Mouse (Mus musculus): ENCODE measurements at regions not wholly inside any gene's neighbourhood (a gene's known extent, or its start where the extent isn't known, plus 50 kb on each side); places are given as distances from the start of the nearest gene placed in this dataset.
"Not testable (repeated sequence)": the region's sequence is repeated elsewhere in the genome, so short reads cannot be mapped to it uniquely, and the experiment has no call there.

DNA sequence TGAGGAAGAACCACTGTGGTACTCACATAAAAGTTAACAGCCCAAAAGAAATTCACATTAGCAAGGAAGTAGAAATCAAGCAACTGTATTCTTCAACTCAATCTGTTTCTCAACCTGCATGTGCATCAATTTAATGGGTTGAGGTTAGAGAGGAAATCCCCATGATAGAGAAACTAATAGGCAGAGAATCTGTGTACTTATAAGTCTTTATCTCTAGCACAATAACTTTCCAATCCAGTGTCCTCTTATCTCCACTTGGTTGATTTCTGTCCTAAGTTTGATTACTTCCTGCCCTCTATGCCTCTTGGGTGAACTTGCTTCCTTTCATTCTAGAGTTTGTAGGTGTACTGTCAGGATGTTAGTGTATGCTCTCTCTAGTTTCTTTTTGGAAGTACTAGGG lies 925.6 kb upstream of the Zfp386 start:
- DNase-seq: no peak

DNA sequence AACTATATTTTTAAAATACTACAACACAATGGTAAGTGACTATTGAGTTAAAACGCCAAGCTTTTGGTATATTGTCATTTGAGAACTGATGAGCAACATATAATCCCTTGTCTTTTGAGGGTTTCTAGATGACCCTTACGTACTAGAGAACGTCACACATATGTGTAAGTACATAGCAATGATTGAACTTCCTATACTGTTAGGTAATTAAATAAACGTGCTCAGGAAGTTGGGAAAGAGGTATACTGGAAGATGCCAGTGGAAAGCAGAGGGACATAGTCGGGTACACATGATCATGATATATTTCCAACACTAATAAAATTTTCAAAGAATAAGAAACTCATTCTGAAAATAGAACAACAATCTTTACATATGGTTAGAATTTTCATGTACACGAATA lies 914.6 kb upstream of the Zfp386 start:
- DNase-seq: not testable (repeated sequence)

DNA sequence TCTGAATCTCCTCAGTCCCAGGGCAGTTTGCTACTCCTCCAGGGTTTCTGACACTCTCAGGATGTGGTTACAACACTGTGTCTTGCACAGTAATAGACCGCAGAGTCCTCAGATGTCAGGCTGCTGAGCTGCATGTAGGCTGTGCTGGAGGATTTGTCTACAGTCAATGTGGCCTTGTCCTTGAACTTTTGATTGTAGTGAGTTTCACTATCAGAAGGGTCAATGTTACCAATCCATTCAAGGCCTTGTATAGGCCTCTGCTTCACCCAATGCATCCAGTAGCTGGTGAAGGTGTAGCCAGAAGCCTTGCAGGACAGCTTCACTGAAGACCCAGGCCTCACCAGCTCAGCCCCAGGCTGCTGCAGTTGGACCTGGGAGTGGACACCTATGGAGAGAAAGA lies 902.1 kb upstream of the Zfp386 start:
- DNase-seq: not testable (repeated sequence)

DNA sequence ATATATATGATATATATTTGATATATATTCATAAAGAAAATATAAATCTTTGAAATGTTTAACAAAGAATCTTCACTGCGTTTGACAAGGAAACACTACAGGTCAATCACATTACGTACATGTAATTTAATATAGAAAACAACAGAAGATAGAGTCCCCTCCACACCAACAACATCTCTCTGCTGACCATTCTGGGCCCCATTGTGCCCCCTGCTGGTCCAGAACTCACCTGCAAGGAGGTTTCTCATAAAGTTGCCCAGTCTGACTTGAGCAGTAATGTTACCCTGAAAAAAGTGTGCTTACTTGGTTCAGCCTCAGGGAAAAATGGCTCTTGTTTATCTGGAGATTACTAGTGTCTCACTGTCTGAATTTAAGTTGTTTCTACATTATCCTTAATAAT lies 901.1 kb upstream of the Zfp386 start:
- not testable (repeated sequence) for DNase-seq

DNA sequence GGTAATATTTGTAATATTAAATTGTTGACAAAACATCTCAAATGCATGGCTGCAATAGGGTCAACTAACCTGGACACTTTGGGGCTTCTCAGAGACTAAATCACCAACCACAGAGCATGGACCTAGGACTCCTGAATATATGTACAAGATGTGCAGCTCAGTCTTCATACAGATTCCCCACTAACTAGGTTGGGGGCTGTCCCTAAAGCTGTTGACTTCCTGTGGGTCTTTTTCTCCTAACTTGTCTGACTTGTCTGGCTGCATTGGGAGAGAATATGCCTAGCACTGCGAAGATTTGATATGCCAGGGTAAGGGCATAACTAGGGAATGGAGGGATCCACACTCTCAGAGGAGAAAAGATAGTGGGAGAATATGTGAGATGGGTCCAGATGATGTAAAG lies 895.6 kb upstream of the Zfp386 start:
- not testable (repeated sequence) for DNase-seq

DNA sequence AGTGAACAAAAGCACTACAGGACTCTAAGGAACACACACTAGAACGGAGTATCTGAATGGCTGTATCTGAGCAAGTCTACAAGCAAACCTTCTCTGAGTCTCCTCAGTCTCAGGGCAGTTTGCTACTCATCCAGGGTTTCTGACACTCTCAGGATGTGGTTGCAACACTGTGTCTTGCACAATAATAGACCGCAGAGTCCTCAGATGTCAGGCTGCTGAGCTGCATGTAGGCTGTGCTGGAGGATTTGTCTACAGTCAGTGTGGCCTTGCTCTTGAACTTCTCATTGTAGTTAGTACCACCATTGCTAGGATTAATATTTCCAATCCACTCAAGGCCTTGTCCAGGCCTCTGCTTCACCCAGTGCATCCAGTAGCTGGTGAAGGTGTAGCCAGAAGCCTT lies 889.3 kb upstream of the Zfp386 start:
- DNase-seq: not testable (repeated sequence)

DNA sequence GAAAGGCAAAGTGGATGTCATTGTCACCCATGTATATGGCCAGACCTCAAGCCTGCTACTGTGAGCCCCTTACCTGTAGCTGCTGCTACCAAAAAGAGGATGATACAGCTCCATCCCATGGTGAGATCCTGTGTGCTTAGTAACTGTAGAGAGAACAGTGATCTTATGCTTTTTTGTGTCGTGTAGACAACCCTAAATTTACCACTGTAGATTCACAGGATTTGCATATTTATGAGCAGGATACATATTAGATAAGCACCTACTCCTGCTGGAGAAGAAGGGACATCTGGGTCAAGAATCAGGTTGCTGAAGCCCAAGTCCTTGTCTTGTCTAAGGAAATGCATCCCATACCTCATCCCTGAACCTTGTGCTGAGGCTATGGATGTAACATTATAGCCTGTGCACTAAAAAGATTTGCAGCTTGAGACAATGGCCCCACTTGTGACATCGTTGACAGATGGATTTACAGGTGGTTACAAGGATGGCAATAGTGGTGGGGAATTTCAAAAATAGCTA lies 888.7 kb upstream of the Zfp386 start:
- DNase-seq: not testable (repeated sequence)

DNA sequence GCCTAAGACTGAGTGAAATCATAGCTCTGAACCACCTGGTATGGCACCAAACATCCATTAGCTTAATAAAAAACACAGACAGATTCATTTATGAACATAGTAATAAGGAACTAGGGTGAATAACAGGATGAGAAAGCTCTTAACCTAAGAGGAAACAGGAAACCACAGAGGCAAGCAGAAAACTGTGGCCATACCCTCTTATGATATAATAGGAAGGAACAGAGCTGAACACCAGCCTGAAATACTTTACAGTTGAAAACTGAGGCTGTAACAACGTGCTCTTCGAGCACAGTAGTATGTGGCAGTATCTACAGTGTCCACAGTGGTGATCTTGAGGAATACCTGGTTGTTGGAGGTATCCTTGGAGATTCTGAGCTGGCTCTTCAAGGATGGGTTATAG lies 882.0 kb upstream of the Zfp386 start:
- not testable (repeated sequence) for DNase-seq

DNA sequence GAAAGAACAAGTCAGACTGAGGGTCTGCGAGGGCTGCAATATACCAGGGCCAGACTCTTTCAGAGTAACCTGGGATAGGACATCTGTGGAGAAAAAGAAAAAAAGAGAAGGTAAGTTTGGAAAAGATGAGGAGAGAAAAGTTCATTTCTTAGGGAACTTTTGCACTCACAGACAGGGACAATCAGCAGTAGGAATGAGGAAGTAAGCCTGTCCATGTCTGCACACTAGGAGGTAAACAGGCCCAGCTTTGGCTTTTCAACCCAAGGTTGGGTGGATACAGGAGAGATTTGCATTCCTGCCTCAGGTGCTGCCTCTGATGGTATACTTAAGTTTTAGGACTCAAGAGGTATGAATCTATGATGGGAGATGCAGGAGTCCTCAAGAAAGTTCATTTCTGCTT lies 881.5 kb upstream of the Zfp386 start:
- not testable (repeated sequence) for DNase-seq

DNA sequence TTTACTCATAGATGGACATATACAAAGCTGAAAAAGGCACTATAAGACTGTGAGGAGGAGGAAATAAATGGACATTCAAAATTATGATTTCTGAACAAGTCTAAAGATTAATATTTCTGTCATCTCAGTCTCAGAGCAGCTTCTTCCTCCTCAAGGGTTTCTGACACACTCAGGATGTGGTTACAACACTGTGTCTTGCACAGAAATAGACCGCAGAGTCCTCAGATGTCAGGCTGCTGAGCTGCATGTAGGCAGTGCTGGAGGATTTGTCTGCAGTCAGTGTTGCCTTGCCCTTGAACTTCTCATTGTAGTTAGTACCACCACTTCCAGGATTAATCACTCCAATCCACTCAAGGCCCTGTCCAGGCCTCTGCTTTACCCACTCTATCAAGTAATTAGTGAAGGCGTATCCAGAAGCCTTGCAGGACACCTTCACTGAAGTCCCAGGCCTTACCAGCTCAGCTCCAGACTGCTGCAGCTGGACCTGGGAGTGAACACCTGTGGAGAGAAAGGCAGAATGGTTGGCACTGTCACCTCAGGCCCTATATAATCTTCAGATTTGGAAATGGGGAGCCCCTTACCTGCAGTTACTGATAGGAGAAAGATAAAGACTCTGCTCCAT lies 853.9 kb upstream of the Zfp386 start:
- no peak for DNase-seq

DNA sequence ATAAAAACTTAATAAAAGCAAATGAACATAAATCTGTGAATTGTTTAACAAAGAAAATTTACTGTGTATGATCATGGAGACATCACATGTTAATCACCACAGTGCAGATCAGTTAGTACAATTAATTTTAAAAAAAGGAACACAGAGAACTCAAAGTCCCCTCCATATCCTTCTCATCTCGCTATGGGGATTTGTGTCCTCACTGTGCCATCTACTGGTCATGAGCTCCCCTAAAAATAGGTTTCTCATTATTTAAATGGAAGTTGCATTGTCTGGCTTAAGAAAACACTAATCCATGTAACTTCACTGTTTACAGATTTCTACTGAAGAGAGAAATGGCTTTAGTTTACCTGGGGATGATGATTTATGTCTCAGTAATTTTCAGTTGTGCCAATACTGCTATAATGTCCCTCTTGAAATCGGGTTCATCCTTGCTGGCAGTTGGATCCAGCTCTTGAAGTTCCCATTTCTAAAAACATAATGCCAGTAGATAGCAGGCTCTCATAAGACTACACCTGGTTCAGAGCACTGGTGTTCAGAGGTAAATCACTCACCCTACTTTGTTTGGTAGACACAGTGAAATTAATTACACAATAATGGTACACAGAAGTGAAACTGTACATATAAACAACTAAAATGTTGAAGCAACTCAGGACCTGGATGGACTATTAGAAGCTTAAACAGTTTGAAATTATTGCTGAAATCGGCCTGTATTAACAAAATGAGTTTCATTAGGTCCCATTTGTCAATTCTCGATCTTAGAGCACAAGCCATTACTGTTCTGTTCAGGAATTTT lies 850.0 kb upstream of the Zfp386 start:
- DNase-seq: no peak

DNA sequence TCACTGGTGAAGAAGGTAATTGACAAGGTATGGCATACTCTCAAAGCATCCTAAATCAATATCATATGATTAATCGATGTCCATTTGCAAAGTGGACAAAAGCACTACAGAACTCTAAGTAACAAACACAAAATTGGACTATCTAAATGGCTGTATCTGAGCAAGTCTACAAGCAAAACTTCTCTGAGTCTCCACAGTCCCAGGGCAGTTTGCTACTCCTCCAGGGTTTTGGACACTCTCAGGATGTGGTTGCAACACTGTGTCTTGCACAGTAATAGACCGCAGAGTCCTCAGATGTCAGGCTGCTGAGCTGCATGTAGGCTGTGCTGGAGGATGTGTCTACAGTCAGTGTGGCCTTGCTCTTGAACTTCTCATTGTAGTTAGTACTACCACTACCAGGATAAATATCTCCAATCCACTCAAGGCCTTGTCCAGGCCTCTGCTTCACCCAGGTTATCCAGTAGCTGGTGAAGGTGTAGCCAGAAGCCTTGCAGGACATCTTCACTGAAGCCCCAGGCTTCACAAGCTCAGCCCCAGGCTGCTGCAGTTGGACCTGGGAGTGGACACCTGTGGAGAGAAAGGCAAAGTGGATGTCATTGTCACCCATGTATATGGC lies 839.6 kb upstream of the Zfp386 start:
- DNase-seq: not testable (repeated sequence)

DNA sequence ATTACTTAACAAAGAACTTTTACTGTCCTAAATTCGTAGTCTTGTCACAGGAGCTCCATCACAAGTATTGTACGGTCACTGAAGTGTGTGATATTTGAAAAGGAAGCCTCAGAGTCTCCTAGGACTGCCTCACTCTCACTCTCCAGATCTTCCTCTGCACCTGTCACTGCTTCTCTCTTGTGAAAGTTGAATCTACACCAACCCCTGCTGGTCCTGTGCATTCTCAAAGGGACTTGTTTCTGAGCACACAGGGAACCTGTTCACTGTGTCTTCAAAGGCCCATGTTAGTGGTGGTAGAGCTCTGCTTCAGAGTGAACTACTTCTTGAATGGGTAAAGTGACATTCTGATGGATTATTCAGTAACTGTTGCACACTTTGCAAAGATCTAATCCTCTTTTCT lies 824.9 kb upstream of the Zfp386 start:
- no peak for DNase-seq

DNA sequence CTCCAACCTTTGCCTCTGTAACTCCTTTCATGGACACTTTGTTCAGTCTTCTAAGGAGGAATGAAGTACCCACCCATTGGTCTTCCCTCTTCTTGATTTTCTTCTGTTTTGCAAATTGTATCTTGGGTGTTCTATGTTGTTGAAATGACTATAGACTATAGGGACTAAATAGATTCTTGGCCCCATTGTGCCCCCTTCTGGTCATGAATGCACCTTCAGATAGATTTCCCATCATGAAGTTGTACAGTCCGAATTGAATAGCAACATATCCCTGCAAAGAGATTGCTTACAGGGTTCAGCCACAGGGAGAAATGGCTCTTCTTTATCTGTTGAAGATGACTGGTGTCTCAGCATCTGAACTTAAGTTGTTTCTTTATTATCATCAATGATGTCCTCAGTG lies 817.6 kb upstream of the Zfp386 start:
- no peak for DNase-seq

DNA sequence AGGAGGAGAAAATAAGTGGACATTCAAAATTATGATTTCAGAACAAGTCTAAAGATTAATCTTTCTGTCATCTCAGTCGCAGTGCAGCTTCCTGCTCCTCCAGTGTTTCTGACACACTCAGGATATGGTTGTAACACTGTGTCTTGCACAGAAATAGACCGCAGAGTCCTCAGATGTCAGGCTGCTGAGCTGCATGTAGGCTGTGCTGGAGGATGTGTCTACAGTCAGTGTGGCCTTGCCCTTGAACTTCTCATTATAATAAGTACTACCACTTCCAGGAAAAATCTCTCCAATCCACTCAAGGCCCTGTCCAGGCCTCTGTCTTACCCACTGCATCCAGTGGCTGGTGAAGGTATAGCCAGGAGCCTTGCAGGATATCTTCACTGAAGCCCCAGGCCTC lies 804.9 kb upstream of the Zfp386 start:
- not testable (repeated sequence) for DNase-seq

DNA sequence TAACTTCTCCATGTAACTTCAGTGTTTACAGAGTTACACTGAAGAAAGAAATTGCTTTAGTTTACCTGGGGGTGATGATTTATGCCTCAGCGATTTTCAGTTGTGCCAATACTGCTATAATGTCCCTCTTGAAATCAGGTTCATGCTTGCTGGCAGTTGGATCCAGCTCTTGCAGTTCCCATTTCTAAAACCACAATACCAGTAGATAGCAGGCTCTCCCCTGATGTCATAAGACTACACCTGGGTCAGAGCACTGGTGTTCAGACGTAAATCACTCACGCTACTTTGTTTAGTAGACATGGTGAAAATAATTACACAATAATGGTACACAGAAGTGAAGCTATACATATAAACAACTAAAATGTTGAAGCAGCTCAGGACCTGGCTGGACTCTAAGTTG lies 800.2 kb upstream of the Zfp386 start:
- not testable (repeated sequence) for DNase-seq

DNA sequence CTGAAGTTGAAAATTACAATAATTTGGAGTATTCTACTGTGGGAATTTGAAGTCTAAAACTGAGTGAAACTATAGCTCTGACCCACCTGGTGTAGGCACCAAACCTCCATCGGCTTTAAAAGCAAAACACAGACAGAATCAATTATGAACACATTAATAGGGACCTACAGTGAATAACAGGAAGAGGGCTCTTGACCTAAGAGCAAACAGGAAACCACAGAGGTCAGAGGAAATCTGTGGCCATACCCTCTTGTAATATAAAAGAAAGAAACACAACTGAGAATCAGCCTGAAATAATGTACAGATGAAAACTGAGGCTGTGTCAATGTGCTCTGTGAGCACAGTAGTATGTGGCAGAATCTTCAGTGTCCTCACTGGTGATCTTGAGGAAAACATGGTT lies 789.7 kb upstream of the Zfp386 start:
- no peak for DNase-seq

DNA sequence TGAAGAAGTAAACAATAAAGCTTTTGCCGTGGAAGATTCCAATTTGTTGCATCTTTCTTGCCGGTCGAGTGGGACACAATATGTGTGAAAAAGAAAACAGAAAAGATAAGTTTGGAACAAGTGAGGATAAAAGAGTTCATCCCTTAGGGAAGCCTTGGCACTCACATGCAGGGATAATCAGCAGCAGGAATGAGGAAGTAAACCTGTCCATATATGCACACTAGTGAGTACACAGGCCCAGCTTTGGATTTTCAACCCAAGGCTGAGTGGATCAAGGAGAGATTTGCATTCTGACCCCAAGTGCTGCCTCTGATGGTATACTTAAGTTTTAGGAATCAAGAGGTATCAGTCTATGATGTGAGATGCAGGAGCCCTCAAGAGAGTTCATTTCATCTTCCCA lies 788.8 kb upstream of the Zfp386 start:
- DNase-seq: no peak

DNA sequence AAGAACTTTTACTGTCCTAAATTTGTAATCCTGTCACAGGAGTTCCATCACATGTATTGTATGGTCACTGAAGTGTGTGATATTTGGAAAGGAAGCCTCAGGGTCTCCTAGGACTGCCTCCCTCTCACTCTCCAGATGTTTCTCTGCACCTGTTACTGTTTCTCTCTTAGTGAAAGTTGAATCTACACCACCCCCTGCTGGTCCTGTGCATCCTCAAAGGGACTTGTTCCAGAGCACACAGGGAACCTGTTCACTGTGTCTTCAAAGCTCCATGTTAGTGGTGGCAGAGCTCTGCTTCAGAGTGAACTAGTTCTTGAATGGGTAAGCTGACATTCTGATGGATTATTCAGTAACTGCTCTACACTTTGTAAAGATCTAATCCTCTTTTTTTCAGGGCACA lies 785.1 kb upstream of the Zfp386 start:
- DNase-seq: not testable (repeated sequence)

DNA sequence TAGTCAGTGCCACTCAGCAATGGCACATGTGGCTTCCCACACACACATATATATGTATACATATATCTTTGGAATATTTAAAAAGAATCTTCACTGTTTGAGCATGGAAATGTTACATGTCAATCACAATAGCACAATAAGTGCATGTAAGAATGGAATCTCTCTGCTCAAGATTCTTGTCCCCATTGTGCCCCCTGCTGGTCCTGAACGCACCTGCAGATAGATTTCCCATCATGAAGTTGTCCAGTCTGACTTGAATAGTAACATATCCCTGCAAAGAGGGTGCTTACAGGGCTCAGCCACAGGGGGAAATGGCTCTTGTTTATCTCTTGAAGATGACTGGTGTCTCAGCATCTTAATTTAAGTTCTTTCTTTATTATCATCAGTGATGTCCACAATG lies 770.8 kb upstream of the Zfp386 start:
- not testable (repeated sequence) for DNase-seq

DNA sequence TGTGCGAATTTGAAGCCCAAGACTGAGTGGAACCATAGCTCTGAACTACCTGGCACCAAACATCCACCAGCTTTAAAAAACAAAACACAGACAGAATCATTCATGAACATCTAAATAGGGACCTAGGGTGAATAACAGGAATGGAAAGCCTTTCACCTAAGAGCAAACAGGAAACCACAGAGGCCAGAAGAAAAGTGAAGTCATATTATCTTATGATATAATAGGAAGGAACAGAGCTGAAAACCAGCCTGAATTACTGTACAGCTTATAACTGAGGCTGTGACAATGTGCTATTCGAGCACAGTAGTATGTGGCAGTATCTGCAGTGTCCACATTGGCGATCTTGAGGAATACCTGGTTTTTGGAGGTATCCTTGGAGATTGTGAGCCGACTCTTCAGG lies 753.8 kb upstream of the Zfp386 start:
- not testable (repeated sequence) for DNase-seq

DNA sequence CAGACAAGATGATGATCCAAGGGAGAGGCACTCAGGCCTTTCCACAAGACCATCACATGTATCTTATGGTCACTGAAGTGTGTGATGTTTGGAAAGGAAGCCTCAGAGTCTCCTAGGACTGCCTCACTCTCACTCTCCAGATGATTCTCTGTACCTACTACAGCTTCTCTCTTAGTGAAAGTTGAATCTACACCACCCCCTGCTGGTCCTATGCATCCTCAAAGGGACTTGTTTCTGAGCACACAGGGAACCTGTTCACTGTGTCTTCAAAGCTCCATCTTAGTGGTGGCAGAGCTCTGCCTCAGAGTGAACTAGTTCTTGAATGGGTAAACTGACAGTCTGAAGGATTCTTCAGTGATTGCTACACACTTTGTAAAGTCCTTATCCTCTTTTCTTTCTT lies 749.5 kb upstream of the Zfp386 start:
- not testable (repeated sequence) for DNase-seq

DNA sequence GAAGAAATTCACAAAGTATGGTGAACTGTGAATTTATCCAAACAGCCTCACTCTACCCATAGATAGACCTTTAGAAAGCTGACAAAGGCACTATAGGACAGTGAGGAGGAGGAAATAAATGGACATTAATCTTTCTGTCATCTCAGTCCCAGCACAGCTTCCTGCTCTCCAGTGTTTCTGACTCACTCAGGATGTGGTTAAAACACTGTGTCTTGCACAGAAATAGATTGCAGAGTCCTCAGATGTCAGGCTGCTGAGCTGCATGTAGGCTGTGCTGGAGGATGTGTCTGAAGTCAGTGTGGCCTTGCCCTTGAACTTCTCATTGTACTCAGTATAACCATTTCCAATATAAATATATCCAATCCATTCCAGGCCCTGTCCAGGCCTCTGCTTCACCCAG lies 735.6 kb upstream of the Zfp386 start:
- DNase-seq: peak; percentile 1

DNA sequence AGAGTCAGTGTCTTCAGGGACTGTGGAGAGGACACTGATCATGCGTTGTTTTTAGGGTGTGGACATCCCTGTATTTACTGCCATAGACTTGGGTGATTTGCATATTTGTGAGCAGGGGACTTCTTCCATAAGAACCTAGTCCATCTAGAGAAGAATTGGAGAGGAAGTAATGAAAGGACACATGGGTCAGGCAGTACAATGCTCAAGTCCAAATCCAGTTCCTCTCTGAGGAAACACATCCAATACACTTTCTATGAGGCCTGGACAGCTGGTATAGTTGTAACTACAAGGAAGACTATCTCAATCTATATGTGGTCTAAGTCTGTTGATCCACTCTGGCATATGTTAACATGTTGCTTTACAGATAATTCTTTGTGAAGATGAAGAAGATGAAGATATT lies 734.9 kb upstream of the Zfp386 start:
- not testable (repeated sequence) for DNase-seq

Data from kidney, adult 11 months (tissue).